ENCODE assay signal across 8 mouse cellular contexts in genomic region chr3:14869779-14870178, GRCm38 (mm10). TPM values are rescaled to one million over a fixed set of nuclear protein-coding genes. Genes with fewer than 3 reads are reported as not detected.
DNase-seq lines count a peak whose midpoint lies in the region; ATAC-seq lines count a peak whose summit lies in the region.

No protein-coding gene starts in this region.

- DNase-seq in 3134 (ENCODE audit: extremely low read depth, insufficient read length, low spot score) (peak; percentile 58), adipocyte (ENCODE audit: low spot score) (peak; percentile 61)
- DNase-seq in embryo, embryonic 11.5 days (ENCODE audit: low read depth, low spot score), result peak; percentile 37
- DNase-seq in heart, adult 18-20 months, result peak; percentile 61 to 75
- DNase-seq in kidney, adult 18-20 months, result peak; percentile 77
- DNase-seq in liver, embryonic 13.5 days, result peak; percentile 67
- peak; percentile 78 to 86 for DNase-seq in natural killer cell, adult 2 months (ENCODE audit: low spot score in 2 of 2)

- WGBS in liver, embryonic 13.5 days (ENCODE audit: insufficient replicate concordance), result 17% methylated on average over 11 of the region's 11 CpGs
- WGBS in stomach, embryonic 14.5 days, result 25% methylated on average over 11 of the region's 11 CpGs

- H3K4me3 ChIP-seq in liver, embryonic 13.5 days (replicated peaks), result peak overlapping the region; percentile 40
- H3K4me3 ChIP-seq in stomach, embryonic 14.5 days (ENCODE audit: low read depth, low read length), result no peak overlapping the region

- no peaks in the 10 kb centered on the region for H3K9me3 ChIP-seq in liver, embryonic 13.5 days (replicated peaks)
- no peaks in the 10 kb centered on the region for H3K9me3 ChIP-seq in stomach, embryonic 14.5 days (ENCODE audit: control insufficient read depth, low read depth, low read length)

- no peaks in the 10 kb centered on the region for H3K27me3 ChIP-seq in liver, embryonic 13.5 days
- no peaks in the 10 kb centered on the region for H3K27me3 ChIP-seq in stomach, embryonic 14.5 days (ENCODE audit: control insufficient read depth, insufficient read depth, low read length)

- H3K36me3 ChIP-seq in liver, embryonic 13.5 days, result no peaks in the 10 kb centered on the region
- H3K36me3 ChIP-seq in stomach, embryonic 14.5 days (ENCODE audit: control insufficient read depth, insufficient read depth, low read length), result no peaks in the 10 kb centered on the region

- H3K9ac ChIP-seq in liver, embryonic 13.5 days, result no peak overlapping the region
- no peak overlapping the region for H3K9ac ChIP-seq in stomach, embryonic 14.5 days (replicated peaks; ENCODE audit: low read depth, low read length)

- H3K27ac ChIP-seq in liver, embryonic 13.5 days, result no peak overlapping the region
- H3K27ac ChIP-seq in stomach, embryonic 14.5 days (ENCODE audit: low read length), result no peak overlapping the region

- peak; percentile 62 for ATAC-seq in liver, embryonic 13.5 days (ENCODE audit: low read depth)
- 0 out of 2 replicates have a peak, but pooled peaks have one; percentile 40 for ATAC-seq in stomach, embryonic 14.5 days (ENCODE audit: insufficient number of reproducible peaks, insufficient read depth, low FRiP score, low read depth)

- peaks cover 29% of the 10 kb centered on the region for H3K4me1 ChIP-seq in liver, embryonic 13.5 days (replicated peaks)
- no peaks in the 10 kb centered on the region for H3K4me1 ChIP-seq in stomach, embryonic 14.5 days (ENCODE audit: control insufficient read depth, insufficient read depth, low read length)

- peak overlapping the region; percentile 60 for H3K4me2 ChIP-seq in liver, embryonic 13.5 days
- no peak overlapping the region for H3K4me2 ChIP-seq in stomach, embryonic 14.5 days (replicated peaks; ENCODE audit: low read depth, low read length)

RNA-seq across cellular contexts. Expression of gene Car3, which starts 6.5 kb away (rescaled TPM):
- total RNA-seq in heart, adult 18-20 months (2021), result 100 to 1,000 TPM in 1 of 2 experiments, 10 to 100 TPM in 1; 55.7 to 255 TPM
- polyA plus RNA-seq in liver, embryonic 13.5 days (2015; fragmentation: Nextera tagmentation; extraction: Ambion mirVana), result 39.1 and 50.0 TPM in 2 replicates
- polyA plus RNA-seq in stomach, embryonic 14.5 days (2014; fragmentation: Nextera tagmentation; extraction: Ambion mirVana), result 7.9 and 8.8 TPM in 2 replicates

RNA-seq across cellular contexts. Expression of gene Car2, which starts 16.3 kb away (rescaled TPM):
- 1 to 10 TPM; 5.9 to 7.9 TPM for total RNA-seq in heart, adult 18-20 months (2021)
- 2,501 and 2,750 TPM in 2 replicates for polyA plus RNA-seq in liver, embryonic 13.5 days (2015; fragmentation: Nextera tagmentation; extraction: Ambion mirVana)
- 74.3 and 78.7 TPM in 2 replicates for polyA plus RNA-seq in stomach, embryonic 14.5 days (2014; fragmentation: Nextera tagmentation; extraction: Ambion mirVana)

Comparison
In these comparisons a context has a peak if more than half of its experiments do, and no peak if none do; other contexts are left out.
1. RNA of gene Car2, which starts 16.3 kb away (polyA plus RNA-seq): 2,501 to 2,750 TPM in liver, embryonic 13.5 days; 74.3 to 78.7 TPM in stomach, embryonic 14.5 days; every median in the first group is over 10 times any median in the second.
2. Peak in every context shown above with its lines, with median percentiles within 50 percentile points of each other: DNase-seq.